Mouse (Mus musculus) hindbrain, embryonic 12.5 days (tissue): ENCODE measurements at regions not wholly inside any gene's neighbourhood (a gene's known extent, or its start where the extent isn't known, plus 50 kb on each side); places are given as distances from the start of the nearest gene placed in this dataset. TPM values are rescaled to one million over a fixed set of nuclear protein-coding genes. Genes with fewer than 3 reads are reported as not detected.
A peak's percentile ranks its signal among the peaks of the same experiment; 100 is the strongest.

Experiments
- ATAC-seq: fragments of 200-750 bp; cut with Nextera tagmentation; 2 replicates; pipeline ENCODE4 v1.8.0; 2017; ENCODE audit warnings: moderate TSS enrichment; ENCODE audit not compliant: low FRiP score
- H3K27ac ChIP-seq: fragments of 300-500 bp; sonication (generic); 2 replicates; pipeline ENCODE4 v1.5.1; 2016; ENCODE audit warnings: mild to moderate bottlenecking
- H3K27me3 ChIP-seq: fragments of 300-500 bp; sonication (generic); 2 replicates; pipeline ENCODE4 v1.6.1; 2016; ENCODE audit warnings: mild to moderate bottlenecking
- H3K36me3 ChIP-seq: fragments of 300-500 bp; sonication (generic); 2 replicates; pipeline ENCODE4 v1.6.1; 2016; ENCODE audit warnings: mild to moderate bottlenecking
- H3K4me1 ChIP-seq: fragments of 300-500 bp; sonication (generic); 2 replicates; pipeline ENCODE4 v1.6.1; 2016
- H3K4me2 ChIP-seq: fragments of 300-500 bp; sonication (generic); replicated peaks from 2 replicates; pipeline ENCODE4 v1.6.1; 2016; ENCODE audit warnings: mild to moderate bottlenecking
- H3K4me3 ChIP-seq: fragments of 300-500 bp; sonication (generic); 2 replicates; pipeline ENCODE4 v1.5.1; 2016; ENCODE audit warnings: mild to moderate bottlenecking
- H3K9ac ChIP-seq: fragments of 300-500 bp; sonication (generic); 2 replicates; pipeline ENCODE4 v1.6.1; 2016; ENCODE audit warnings: mild to moderate bottlenecking, moderate library complexity
- H3K9me3 ChIP-seq: fragments of 300-500 bp; sonication (generic); replicated peaks from 2 replicates; pipeline ENCODE4 v1.6.1; 2016; ENCODE audit warnings: mild to moderate bottlenecking
- WGBS: fragments of 180-500 bp; shearing (Covaris S2); methylation state at CpG from one replicate; pipeline ENCODE4 v1.1.7; 2016; 5-methylcytosine and 5-hydroxymethylcytosine counted together
- microRNA-seq: library from miRNA; unstranded; fragments of <30 nt; microRNA quantifications from one replicate; pipeline ENCODE4, GENCODE M21; 2017

GRCm38 (mm10) chr6:133170548-133170947 is 65.8 kb downstream of the Smim10l1 start:
- Histone ChIP-seq H3K4me3 (no peak overlapping the region), H3K27me3 (no peaks in the 10 kb centered on the region), H3K4me1 (no peaks in the 10 kb centered on the region), H3K27ac (no peak overlapping the region), H3K9ac (no peak overlapping the region), H3K9me3 (no peaks in the 10 kb centered on the region), H3K36me3 (no peaks in the 10 kb centered on the region), H3K4me2 (no peak overlapping the region)
- no peak for ATAC-seq
- WGBS, result 80% methylated on average over 1 of the region's 1 CpGs

- H3K4me3 ChIP-seq, result no peak overlapping the region
- H3K27me3 ChIP-seq, result no peaks in the 10 kb centered on the region
- H3K4me2 ChIP-seq, result no peak overlapping the region
- 67% methylated on average over 2 of the region's 2 CpGs for WGBS
- H3K36me3 ChIP-seq, result no peaks in the 10 kb centered on the region
- H3K27ac ChIP-seq, result no peak overlapping the region
- H3K9me3 ChIP-seq, result no peaks in the 10 kb centered on the region
- no peak overlapping the region for H3K9ac ChIP-seq
- ATAC-seq, result no peak
- no peaks in the 10 kb centered on the region for H3K4me1 ChIP-seq
Measured at GRCm38 (mm10) chr6:133171286-133171685, 66.6 kb downstream of the Smim10l1 start.

- WGBS, result 7% methylated on average over 3 of the region's 3 CpGs
- Histone ChIP-seq H3K36me3 (no peaks in the 10 kb centered on the region), H3K4me3 (no peak overlapping the region), H3K9ac (no peak overlapping the region), H3K4me2 (no peak overlapping the region), H3K27ac (no peak overlapping the region), H3K4me1 (no peaks in the 10 kb centered on the region), H3K9me3 (no peaks in the 10 kb centered on the region), H3K27me3 (no peaks in the 10 kb centered on the region)
- peak; percentile 69; the same call in 1 of the 2 replicates for ATAC-seq
Measured at GRCm38 (mm10) chr6:133206173-133206572, 85.8 kb upstream of the 5530400C23Rik start.

Small RNAs in the stretch of these regions (microRNA-seq; reads per million reads assigned to microRNA genes)
- gene Gm23403, result not detected
- gene Gm25019, result not detected
